Mouse (Mus musculus): Measurements from ENCODE around the gene Ptgr2.

- TF ChIP-seq EP300 (optimal IDR thresholded peaks at IDR 0.05) (no peak), CTCF (IDR thresholded peaks at IDR 0.05; ENCODE audit: low read depth) (no peak)
These were observed 39.3 kb upstream of the Ptgr2 start for GRCm38 (mm10) chr12:84245683-84246082.
